Mouse (Mus musculus) skeletal muscle tissue, adult 2 months (tissue): Measurements from ENCODE around the gene Trpc4.

Experiments used
- DNase-seq: peaks from one replicate; pipeline ENCODE4 v3.0.0-alpha.2; 2012; ENCODE audit warnings: low read depth, low spot score

The Trpc4 gene

DNA sequence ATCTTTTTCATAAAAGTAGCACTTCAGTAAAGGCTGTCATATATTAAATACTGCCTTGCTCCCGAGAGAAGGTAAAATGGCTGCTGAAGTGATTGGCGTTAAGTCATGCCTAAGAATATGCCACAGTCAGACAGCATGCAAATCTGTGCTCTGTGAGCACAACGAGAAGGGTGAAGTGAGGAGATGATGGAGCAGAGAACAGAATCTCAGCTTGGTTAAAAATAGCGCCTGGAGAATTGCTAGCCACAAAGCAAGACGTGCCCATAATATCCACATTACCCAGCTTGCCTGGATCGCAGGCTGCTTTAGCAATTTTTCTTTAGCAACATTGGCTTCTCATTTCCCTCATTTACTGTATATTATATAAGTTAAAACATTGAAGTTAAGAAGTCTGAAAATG lies 113.3 kb downstream of the Trpc4 start:
- no peak for DNase-seq

DNA sequence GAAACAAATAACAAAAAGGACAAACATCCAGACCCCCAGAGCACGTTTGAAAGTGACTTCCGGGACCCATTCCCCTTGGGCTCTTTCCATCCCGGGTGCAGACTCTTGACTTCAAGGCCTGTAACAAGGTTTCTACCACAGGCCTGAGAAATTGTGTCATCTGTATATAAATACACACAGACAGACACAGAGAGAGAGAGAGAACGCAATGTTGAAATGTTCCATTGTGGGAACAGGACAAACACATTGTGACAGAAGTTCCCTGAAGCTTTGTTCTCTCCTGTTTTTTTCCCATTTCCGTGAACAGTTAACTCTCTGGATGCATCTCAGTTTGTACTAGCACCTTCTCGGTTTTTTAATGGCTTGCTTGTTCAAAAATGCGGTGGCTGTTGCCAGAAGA lies 118.8 kb downstream of the Trpc4 start:
- DNase-seq: no peak

DNA sequence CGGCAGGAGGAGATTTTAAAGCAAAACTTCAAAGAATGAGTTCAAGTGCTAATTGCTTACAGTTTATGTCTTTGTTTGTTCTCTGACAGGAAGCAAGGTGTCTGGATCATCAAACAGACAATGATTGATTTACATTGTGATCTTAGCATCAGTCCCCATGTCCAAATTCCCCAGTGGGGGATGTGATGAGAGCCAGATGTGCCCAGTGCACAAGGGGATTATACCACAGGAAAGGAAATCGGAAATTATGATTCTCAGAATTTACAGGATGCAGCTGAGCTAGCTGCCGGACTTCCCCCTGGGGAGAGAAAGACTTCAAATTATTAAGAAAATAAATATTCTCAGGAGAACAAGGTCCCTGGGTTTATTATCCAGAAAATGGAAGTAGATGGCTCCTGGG lies 133.9 kb downstream of the Trpc4 start:
- DNase-seq: no peak

DNA sequence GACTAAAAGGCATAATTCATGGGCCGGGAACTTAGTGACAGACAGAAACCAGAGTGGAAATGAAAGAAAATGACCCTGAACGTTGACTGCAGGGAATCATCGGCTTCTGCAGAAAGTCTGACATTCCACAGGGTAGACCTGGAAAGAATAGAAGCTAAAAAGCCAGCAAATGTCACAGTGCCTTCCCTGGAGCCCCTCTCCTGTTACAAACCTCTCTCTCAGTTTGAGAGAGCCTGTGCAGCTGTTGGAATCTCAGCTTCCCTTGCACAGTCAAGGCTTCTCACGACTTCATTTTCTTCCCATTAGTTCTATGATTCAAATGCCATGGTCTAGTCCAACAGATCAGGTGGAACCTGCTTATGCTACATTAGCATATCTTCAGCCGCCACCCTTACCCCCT lies 154.8 kb downstream of the Trpc4 start:
- no peak for DNase-seq

DNA sequence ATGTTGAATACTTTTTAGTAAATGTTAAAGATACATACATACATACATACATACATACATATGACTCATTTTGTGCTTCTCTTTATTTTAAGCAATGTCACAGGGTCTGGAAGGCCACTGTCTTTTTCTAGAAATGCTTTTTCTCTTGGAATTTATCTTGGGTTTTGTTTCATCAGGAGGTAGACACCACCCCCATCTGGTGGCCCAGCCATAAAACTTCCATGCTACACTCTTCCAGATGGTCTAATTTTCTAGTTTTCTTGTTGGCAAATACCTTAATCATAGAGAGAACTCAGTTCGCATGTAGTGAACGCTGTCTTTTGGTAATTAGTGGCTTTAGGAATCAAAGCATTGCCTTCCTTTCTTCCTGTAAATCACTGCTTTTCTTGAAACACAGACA lies 158.2 kb downstream of the Trpc4 start:
- DNase-seq: no peak

DNA sequence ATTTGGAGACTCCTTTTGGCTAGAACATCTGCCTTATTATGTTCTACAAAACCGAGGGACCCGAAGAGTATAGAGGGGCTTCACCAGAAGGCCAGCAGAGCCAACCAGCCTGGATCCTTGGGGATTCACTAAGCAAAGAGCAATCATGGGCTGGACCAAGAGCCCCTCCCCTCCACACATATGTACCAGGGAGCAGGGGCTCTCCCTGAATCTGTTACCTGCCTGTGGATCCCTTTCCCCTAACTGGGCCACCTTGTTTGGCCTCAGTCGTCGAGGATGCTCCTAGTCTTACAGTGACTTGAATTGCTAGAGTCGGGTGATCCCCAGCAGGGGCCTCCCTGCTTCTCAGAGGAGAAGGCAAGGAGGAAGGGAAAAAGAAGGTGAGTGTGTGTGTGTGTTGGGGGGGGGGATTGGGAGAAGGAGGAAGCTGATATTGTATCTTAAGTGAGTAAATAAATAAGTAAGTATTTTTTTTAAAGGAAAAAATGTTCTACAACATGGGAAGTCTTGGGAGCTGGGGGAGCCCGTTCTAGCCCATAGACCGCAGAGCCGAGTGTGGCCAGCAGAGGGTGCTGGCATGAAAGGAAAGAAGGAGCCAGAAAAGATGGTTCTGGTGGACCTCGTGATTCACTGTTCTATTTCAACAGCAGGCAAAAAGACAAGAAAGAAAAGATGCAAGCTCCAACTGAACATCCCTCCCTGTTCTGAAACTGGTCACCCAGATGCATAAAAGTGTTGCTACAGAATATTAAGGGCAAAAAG lies 197.2 kb downstream of the Trpc4 start:
- DNase-seq: peak; percentile 35

DNA sequence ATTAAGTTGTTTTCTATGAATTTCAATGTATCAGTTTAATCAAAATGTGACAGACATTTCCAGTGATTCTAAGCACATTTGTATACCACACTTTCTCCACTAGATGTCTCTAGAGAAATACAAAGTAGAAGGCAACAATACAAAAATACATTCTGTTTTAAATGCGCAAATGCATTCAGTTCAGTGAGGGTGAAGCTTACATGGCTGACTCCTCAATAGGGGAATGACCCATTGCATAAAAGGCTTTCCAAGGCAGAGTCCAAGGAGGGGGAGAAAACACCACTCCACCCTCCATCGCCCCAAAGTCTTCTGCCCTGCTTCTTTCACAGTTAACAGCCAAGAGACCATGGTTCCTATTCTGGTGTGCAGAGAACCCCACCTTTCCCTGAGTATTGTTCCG lies 201.7 kb downstream of the Trpc4 start:
- DNase-seq: no peak

DNA sequence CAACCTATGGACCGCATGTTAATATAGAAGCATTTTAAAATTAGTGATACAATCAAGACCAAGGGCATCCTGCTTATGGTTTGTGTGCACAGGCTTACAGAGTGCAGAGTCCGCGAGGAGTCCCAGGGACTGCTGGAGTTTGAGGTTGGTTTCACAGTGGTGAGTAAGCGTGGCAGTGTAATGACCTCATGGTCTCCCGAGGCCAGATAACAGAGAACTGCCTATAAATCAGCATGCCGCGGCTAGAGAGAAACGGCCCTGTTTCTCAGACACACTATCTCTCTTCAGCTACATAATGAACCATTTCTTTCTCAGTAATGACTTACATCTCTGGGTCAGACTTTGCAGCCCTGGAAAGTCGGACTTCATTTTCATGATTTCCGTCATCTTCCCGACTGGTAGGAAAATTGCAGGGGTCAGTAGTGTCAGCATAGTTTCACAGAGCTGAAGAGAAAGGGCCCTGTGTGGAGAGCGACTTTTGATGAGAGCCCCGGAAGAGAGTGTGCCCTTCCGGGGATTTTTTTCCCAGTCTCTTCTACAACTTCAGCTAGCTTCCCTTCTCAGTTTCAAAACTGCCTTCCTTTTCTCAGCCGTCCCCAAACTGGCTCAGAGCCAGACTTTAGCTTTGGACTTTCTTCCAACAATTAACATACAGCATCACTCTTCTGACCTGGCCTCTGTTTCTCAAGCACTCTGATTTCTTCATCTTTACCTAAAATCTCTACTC lies 202.8 kb downstream of the Trpc4 start:
- DNase-seq: peak; percentile 64

DNA sequence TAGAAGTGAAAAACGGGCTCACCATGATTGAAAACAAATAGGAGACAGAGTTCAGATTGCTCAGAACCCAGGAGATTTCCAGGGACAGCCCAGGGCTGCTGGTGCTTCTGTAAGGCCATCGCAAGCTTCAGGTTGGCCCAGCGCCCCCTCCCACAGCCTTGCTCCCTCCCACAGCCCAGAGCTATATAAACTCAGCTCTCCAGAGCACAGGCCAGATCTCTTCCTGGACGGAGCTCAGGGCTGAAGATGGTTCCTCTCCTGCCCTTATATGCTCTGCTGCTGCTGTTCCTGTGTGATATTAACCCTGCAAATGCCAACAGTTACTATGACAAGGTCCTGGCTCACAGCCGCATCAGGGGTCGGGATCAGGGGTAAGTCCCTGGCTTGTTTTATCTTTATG lies 205.1 kb downstream of the Trpc4 start, which contains the start of gene Postn:
Gene Postn (plus strand): TSS at position 213 of the 400 bp plus-strand sequence.
- DNase-seq: no peak

DNA sequence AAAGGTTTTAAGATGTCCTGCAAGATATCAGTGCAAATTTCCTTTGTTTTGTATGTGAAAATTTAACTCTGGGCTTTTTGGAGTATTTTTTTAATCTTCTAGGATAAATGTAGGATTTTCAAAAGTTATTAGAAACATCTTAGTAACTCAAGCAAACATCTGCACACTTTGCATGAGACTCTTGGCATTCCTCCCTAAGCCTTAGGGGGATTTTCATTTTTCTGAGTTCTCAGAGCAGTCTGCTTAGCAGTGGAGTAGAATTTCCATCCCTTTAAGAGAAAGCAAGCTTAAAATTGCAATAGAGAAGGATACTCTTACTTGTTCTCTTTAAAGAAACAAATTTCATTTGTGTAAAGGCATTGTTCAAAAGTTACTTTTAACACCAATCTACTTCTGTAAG lies 205.8 kb downstream of the Trpc4 start:
- DNase-seq: no peak
